Mouse (Mus musculus): ENCODE measurements around the gene Ralgps1.
"Not testable (repeated sequence)": the region's sequence is repeated elsewhere in the genome, so short reads cannot be mapped to it uniquely, and the experiment has no call there.

Gene Ralgps1

GRCm38 (mm10) chr2:33232782-33233570 is 138.3 kb downstream of the Ralgps1 start:
- DNase-seq: no peak

GRCm38 (mm10) chr2:33231788-33232187 is 139.5 kb downstream of the Ralgps1 start:
- no peak for DNase-seq

GRCm38 (mm10) chr2:33230701-33231100 is 140.6 kb downstream of the Ralgps1 start:
- no peak for DNase-seq

GRCm38 (mm10) chr2:33228551-33228950 is 142.7 kb downstream of the Ralgps1 start:
- DNase-seq: peak; percentile 97

GRCm38 (mm10) chr2:33228077-33228476 is 143.2 kb downstream of the Ralgps1 start:
- DNase-seq: peak; percentile 91

- DNase-seq: no peak
Observed at GRCm38 (mm10) chr2:33225921-33226320, 145.4 kb downstream of the Ralgps1 start.

GRCm38 (mm10) chr2:33223656-33224358 is 147.5 kb downstream of the Ralgps1 start:
- peak; percentile 96 for DNase-seq

- DNase-seq: no peak
Observed at GRCm38 (mm10) chr2:33222480-33222879, 148.8 kb downstream of the Ralgps1 start.

- DNase-seq: peak; percentile 96
Observed at GRCm38 (mm10) chr2:33221339-33221900, 149.9 kb downstream of the Ralgps1 start.

GRCm38 (mm10) chr2:33220674-33221338 is 150.5 kb downstream of the Ralgps1 start:
- peak; percentile 93 for DNase-seq

- DNase-seq: peak; percentile 95
Observed at GRCm38 (mm10) chr2:33220246-33220645, 151.0 kb downstream of the Ralgps1 start.

GRCm38 (mm10) chr2:33219637-33220036 is 151.6 kb downstream of the Ralgps1 start:
- no peak for DNase-seq

GRCm38 (mm10) chr2:33218903-33219625 is 152.2 kb downstream of the Ralgps1 start:
- DNase-seq: peak; percentile 91

GRCm38 (mm10) chr2:33217425-33217794 is 153.9 kb downstream of the Ralgps1 start:
- DNase-seq: peak; percentile 93

GRCm38 (mm10) chr2:33216645-33217424 is 154.5 kb downstream of the Ralgps1 start:
- peak; percentile 97 for DNase-seq

GRCm38 (mm10) chr2:33215700-33216509 is 155.4 kb downstream of the Ralgps1 start, which contains the start of gene Angptl2:
Gene Angptl2 (plus strand): TSS chr2:33216069.
- DNase-seq: peak; percentile 100

- peak; percentile 96 for DNase-seq
Observed at GRCm38 (mm10) chr2:33215177-33215699, 156.0 kb downstream of the Ralgps1 start.

- not testable (repeated sequence) for DNase-seq
Observed at GRCm38 (mm10) chr2:33211263-33211662, 160.0 kb downstream of the Ralgps1 start.

GRCm38 (mm10) chr2:33210841-33211240 is 160.4 kb downstream of the Ralgps1 start:
- DNase-seq: no peak

GRCm38 (mm10) chr2:33208134-33208533 is 163.2 kb downstream of the Ralgps1 start:
- no peak for DNase-seq

Data from heart, adult 11 months (tissue).